Mouse (Mus musculus) myocyte (in vitro differentiated cells): ENCODE data around the gene Baiap2.
A peak's percentile ranks its signal among the peaks of the same experiment; 100 is the strongest.

Experiments used
- MAX ChIP-seq: IDR thresholded peaks from one replicate; pipeline ENCODE4 v1.6.1; 2011; ENCODE audit warnings: low read depth, mild to moderate bottlenecking, control low read depth
- POLR2A ChIP-seq: IDR thresholded peaks from one replicate; pipeline ENCODE4 v1.6.1; 2011; ENCODE audit warnings: low read depth, mild to moderate bottlenecking, control low read depth, moderate library complexity; ENCODE audit not compliant: insufficient read length
- POLR2AphosphoS2 ChIP-seq: IDR thresholded peaks from one replicate; pipeline ENCODE4 v1.6.1; 2011; ENCODE audit warnings: low read depth, control low read depth; ENCODE audit not compliant: insufficient read length
- TCF3 ChIP-seq: IDR thresholded peaks from one replicate; pipeline ENCODE4 v1.6.1; 2011; ENCODE audit warnings: low read depth, control low read depth; ENCODE audit not compliant: insufficient read length

DNA sequence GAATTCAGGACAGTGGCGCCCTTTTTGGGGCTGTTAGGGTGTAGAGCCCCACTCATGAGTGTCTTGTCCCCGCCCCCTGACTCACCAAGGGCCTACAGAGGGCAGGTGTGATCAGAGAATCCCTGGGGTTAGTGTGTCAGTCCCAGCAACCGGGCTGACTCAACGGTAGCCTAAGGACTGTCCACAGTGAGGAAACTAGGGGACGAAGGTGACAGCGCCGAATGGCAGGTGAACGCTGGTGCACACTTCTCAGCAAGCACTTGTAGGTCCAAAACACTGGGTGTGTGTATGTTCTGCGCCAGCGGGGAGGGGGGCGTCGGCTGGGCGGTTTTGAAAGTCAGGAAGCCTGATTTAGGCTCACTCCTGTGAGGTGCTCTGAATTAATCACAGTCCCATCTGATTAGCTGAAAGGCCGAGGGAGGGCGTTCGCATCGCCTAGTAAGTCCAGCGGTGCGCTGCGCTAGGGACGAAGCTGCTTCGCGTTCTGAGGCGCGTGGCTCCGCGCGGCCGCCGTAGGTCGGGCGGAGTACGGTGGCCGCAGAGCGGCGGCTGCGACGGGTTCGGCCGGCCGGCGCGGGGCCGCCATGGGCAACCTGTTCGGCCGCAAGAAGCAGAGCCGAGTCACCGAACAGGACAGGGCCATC, 29.1 kb upstream of the Baiap2 start, which contains the start of gene Chmp6:
- TF ChIP-seq MAX (no peak), POLR2AphosphoS2 (peak; percentile 61), POLR2A (peak; percentile 51), TCF3 (no peak)
